ENCODE assay signal across 13 mouse cellular contexts in the genomic region with DNA sequence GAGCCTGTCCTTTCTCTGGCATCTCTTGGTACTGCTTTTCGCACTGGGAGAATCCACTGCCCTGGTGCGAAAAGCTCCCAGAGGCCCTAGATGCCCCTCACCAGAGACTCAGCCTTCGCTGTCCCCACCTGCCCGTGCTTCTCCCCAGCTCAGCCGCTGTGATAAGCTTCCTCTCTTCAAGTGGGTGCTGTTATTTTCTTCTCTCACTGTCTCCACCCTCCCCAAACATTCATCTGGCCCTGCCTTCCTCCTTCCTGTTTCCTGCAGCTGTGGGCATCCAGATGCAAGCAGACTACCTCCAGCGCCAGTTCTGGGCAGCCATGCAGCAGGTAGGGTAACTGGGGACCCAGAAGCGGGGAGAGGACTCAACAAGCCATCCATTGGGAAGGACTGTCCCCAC. TPM values are rescaled to one million over a fixed set of nuclear protein-coding genes. Genes with fewer than 3 reads are reported as not detected.
A peak's percentile ranks its signal among the peaks of the same experiment; 100 is the strongest.
DNase-seq lines count a peak whose midpoint lies in the region.
"Had no signal": no experiment of that assay in that cellular context is flagged by ENCODE, and none has a peak within 500 bp of the region (broad histone marks: within the 10 kb centered on the region; RNA-seq: fewer than 3 reads in every experiment).

No protein-coding gene starts in this region.

- DNase-seq in spleen, adult 18-20 months, result peak; percentile 13 to 21
- DNase-seq in spleen, postnatal 4 days (ENCODE audit: low spot score in 2 of 2), result no peak
- peak; percentile 69 for DNase-seq in T-cell, adult 2 months (ENCODE audit: low spot score)
- DNase-seq in naive thymus-derived CD4-positive, alpha-beta T cell, adult 2 months (ENCODE audit: low read depth), result peak; percentile 75
- DNase-seq in thymus, postnatal 36 days, result peak; percentile 68 to 81
- no peak for DNase-seq in adrenal gland, postnatal 4 days (ENCODE audit: low spot score in 2 of 2)
- no peak for DNase-seq in kidney, adult 18-20 months
- no peak for DNase-seq in heart, adult 9 months (ENCODE audit: low spot score in 2 of 2)
- DNase-seq: adrenal gland, postnatal 14 days; cerebellum, postnatal 36 days; heart, adult 18-20 months; kidney, postnatal 10 days; lung, postnatal 36 days had no signal

RNA-seq across cellular contexts. Expression of gene Lrtm2, which starts 5.6 kb away (rescaled TPM):
- total RNA-seq in adrenal gland, postnatal 4 days (2021), result under 1 TPM; 0.25 to 0.87 TPM
- total RNA-seq: adrenal gland, postnatal 14 days had no signal

Comparison
In these comparisons a context has a peak if more than half of its experiments do, and no peak if none do; other contexts are left out.
1. DNase-seq: peak in spleen, adult 18-20 months (2 of 2), T-cell, adult 2 months (single experiment), naive thymus-derived CD4-positive, alpha-beta T cell, adult 2 months (single experiment) and thymus, postnatal 36 days (2 of 2); none in spleen, postnatal 4 days (0 of 2), adrenal gland, postnatal 4 days (0 of 2), kidney, adult 18-20 months (single experiment) and heart, adult 9 months (0 of 2).